15 mouse cellular contexts compared by ENCODE assay signal in the genomic region with DNA sequence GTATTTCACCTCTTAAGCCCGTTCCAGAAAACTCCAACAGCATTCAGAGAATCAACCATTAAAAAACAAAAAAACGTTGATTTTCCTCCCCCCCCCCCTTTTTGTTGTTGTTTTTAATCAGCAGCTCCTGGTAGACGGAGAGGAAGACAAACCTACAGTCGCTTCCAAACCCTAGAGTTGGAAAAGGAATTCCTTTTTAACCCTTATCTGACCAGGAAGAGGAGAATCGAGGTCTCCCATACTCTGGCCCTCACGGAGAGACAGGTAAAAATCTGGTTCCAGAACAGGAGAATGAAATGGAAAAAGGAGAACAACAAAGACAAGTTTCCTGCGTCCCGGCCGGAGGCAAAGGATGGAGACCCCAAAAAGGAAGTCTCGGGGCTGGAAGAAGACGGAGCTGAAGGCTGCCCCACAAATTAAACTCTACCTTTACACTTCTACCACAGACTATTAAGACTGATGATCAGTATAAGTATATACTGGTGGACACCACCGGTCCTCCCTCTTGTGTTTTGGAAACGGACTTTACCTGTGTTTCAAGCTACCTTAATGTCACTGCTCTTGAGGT. TPM values are rescaled to one million over a fixed set of nuclear protein-coding genes. Genes with fewer than 3 reads are reported as not detected.
A peak's percentile ranks its signal among the peaks of the same experiment; 100 is the strongest.
DNase-seq lines count a peak whose midpoint lies in the region; ATAC-seq and TF ChIP-seq lines count a peak whose summit lies in the region.
"Had no signal": no experiment of that assay in that cellular context is flagged by ENCODE, and none has a peak within 500 bp of the region (broad histone marks: within the 10 kb centered on the region; RNA-seq: fewer than 3 reads in every experiment).

No protein-coding gene starts in this region.

- WGBS in liver, embryonic 11.5 days: 4% methylated on average over 13 of the region's 13 CpGs
- 7% methylated on average over 13 of the region's 13 CpGs for WGBS in liver, embryonic 12.5 days (ENCODE audit: insufficient replicate concordance)
- WGBS in limb, embryonic 11.5 days: 1% methylated on average over 13 of the region's 13 CpGs
- WGBS in stomach, embryonic 16.5 days: 6% methylated on average over 13 of the region's 13 CpGs

- H3K9ac ChIP-seq in liver, embryonic 11.5 days (ENCODE audit: low read depth, low read length): no peak overlapping the region
- no peak overlapping the region for H3K9ac ChIP-seq in liver, embryonic 12.5 days
- peak overlapping the region; percentile 96 for H3K9ac ChIP-seq in limb, embryonic 11.5 days (ENCODE audit: low read length)
- no peak overlapping the region for H3K9ac ChIP-seq in stomach, embryonic 16.5 days (ENCODE audit: low read length)
- H3K9ac ChIP-seq: hindbrain, embryonic 14.5 days had no signal

- H3K4me1 ChIP-seq in liver, embryonic 11.5 days (replicated peaks; ENCODE audit: control insufficient read depth, insufficient read depth, low read length): peaks cover 10% of the 10 kb centered on the region; the same call in 1 of the 2 replicates
- H3K4me1 ChIP-seq in liver, embryonic 12.5 days: peaks cover 13% of the 10 kb centered on the region
- peaks cover 22% of the 10 kb centered on the region for H3K4me1 ChIP-seq in limb, embryonic 11.5 days (ENCODE audit: control insufficient read depth, insufficient read depth, low read length)
- 0 out of 2 replicates have a peak, but pooled peaks cover 3% of the 10 kb centered on the region for H3K4me1 ChIP-seq in stomach, embryonic 16.5 days (ENCODE audit: control insufficient read depth, insufficient read depth, low read length)

- H3K4me2 ChIP-seq in liver, embryonic 11.5 days: no peak overlapping the region
- no peak overlapping the region for H3K4me2 ChIP-seq in liver, embryonic 12.5 days
- H3K4me2 ChIP-seq in limb, embryonic 11.5 days (ENCODE audit: low read depth, severe bottlenecking): peak overlapping the region; percentile 92
- 0 out of 2 replicates have a peak overlapping the region, but pooled peaks have one; percentile 1 for H3K4me2 ChIP-seq in stomach, embryonic 16.5 days (ENCODE audit: low read depth, low read length)

- H3K4me3 ChIP-seq in gastrocnemius, adult 2 months: peak overlapping the region; percentile 84
- H3K4me3 ChIP-seq in liver, embryonic 11.5 days (ENCODE audit: low read depth, low read length): no peak overlapping the region
- H3K4me3 ChIP-seq in liver, embryonic 12.5 days: no peak overlapping the region
- H3K4me3 ChIP-seq in limb, embryonic 11.5 days (ENCODE audit: low read depth, low read length): peak overlapping the region; percentile 55
- H3K4me3 ChIP-seq in stomach, embryonic 16.5 days (replicated peaks; ENCODE audit: low read length): peak overlapping the region; percentile 50
- H3K4me3 ChIP-seq in left cerebral cortex, adult 2 months: no peak overlapping the region

- no peaks in the 10 kb centered on the region for H3K9me3 ChIP-seq in liver, embryonic 11.5 days (ENCODE audit: control insufficient read depth, low read length)
- H3K9me3 ChIP-seq in liver, embryonic 12.5 days (replicated peaks): no peaks in the 10 kb centered on the region
- H3K9me3 ChIP-seq in limb, embryonic 11.5 days (ENCODE audit: control insufficient read depth, low read length): no peaks in the 10 kb centered on the region
- H3K9me3 ChIP-seq in stomach, embryonic 16.5 days (replicated peaks; ENCODE audit: control insufficient read depth, low read length): no peaks in the 10 kb centered on the region

- peak overlapping the region; percentile 94 for H3K27ac ChIP-seq in gastrocnemius, adult 2 months
- no peak overlapping the region for H3K27ac ChIP-seq in liver, embryonic 11.5 days (ENCODE audit: low read depth, low read length)
- H3K27ac ChIP-seq in liver, embryonic 12.5 days: no peak overlapping the region
- peak overlapping the region; percentile 18; the same call in 1 of the 2 replicates for H3K27ac ChIP-seq in limb, embryonic 11.5 days (replicated peaks; ENCODE audit: low read depth, low read length)
- H3K27ac ChIP-seq in stomach, embryonic 16.5 days (ENCODE audit: low read length): no peak overlapping the region
- no peak overlapping the region for H3K27ac ChIP-seq in left cerebral cortex, adult 2 months
- H3K27ac ChIP-seq: hindbrain, embryonic 14.5 days had no signal

- no peak for TF ChIP-seq CTCF in gastrocnemius, adult 2 months (IDR thresholded peaks at IDR 0.05)
- no peak for TF ChIP-seq CTCF in left cerebral cortex, adult 2 months (IDR thresholded peaks at IDR 0.05)

- intact Hi-C loops in gastrocnemius, adult 2 months (cut with DNase I): no loop called here
- intact Hi-C loops in left cerebral cortex, adult 2 months (cut with DNase I): loop anchor here (5.0 to 10.0 kb wide), 2 partner anchors 36 to 718 kb away; no protein-coding TSS in a partner anchor

- no peak for ATAC-seq in liver, embryonic 11.5 days (replicated peaks; ENCODE audit: low FRiP score)
- ATAC-seq in liver, embryonic 12.5 days: no peak
- ATAC-seq in limb, embryonic 11.5 days (ENCODE audit: insufficient number of reproducible peaks, low FRiP score, low TSS enrichment, low read depth): no peak
- ATAC-seq in stomach, embryonic 16.5 days (ENCODE audit: insufficient read depth, low FRiP score): no peak
- ATAC-seq: midbrain, embryonic 16.5 days had no signal

- H3K27me3 ChIP-seq in liver, embryonic 11.5 days (replicated peaks; ENCODE audit: control insufficient read depth, insufficient read depth, low read length): peaks cover 98% of the 10 kb centered on the region
- peaks cover 99% of the 10 kb centered on the region for H3K27me3 ChIP-seq in liver, embryonic 12.5 days (replicated peaks)
- H3K27me3 ChIP-seq in limb, embryonic 11.5 days (ENCODE audit: control insufficient read depth, insufficient read depth, low read length): no peaks in the 10 kb centered on the region
- H3K27me3 ChIP-seq in stomach, embryonic 16.5 days (ENCODE audit: control insufficient read depth, insufficient read depth, low read length): peaks cover 87% of the 10 kb centered on the region

- H3K36me3 ChIP-seq in liver, embryonic 11.5 days (ENCODE audit: control insufficient read depth, insufficient read depth, low read length): no peaks in the 10 kb centered on the region
- H3K36me3 ChIP-seq in liver, embryonic 12.5 days: no peaks in the 10 kb centered on the region
- no peaks in the 10 kb centered on the region for H3K36me3 ChIP-seq in limb, embryonic 11.5 days (ENCODE audit: control insufficient read depth, insufficient read depth, low read length)
- H3K36me3 ChIP-seq in stomach, embryonic 16.5 days (ENCODE audit: control insufficient read depth, insufficient read depth, low read length): no peaks in the 10 kb centered on the region

- DNase-seq in gastrocnemius, adult 2 months: no peak
- DNase-seq in gastrocnemius, postnatal 4 days (ENCODE audit: low spot score in 2 of 2): no peak
- peak; percentile 30 for DNase-seq in liver, embryonic 11.5 days (ENCODE audit: low spot score)
- DNase-seq in limb, embryonic 11.5 days (ENCODE audit: low spot score): peak; percentile 50
- no peak for DNase-seq in left cerebral cortex, adult 2 months (ENCODE audit: extremely low spot score in 1 of 2, low spot score in 2 of 2)
- DNase-seq in urinary bladder, postnatal 36 days (ENCODE audit: low spot score in 2 of 2): no peak
- DNase-seq: cerebellum, adult 9-11 months; liver; spleen, adult 18-20 months had no signal

RNA-seq across cellular contexts. Expression of a gene that starts 2.1 kb away (rescaled TPM):
- 10 to 100 TPM; 39.3 to 49.0 TPM for total RNA-seq in gastrocnemius, adult 2 months (2021)
- total RNA-seq in gastrocnemius, postnatal 4 days (2021): 10 to 100 TPM; 35.9 to 41.6 TPM
- 0.82 and 1.2 TPM in 2 replicates for polyA plus RNA-seq in liver, embryonic 11.5 days (2014; fragmentation: Nextera tagmentation; extraction: Ambion mirVana)
- polyA plus RNA-seq in liver, embryonic 12.5 days (2016; fragmentation: Nextera tagmentation; extraction: Ambion mirVana): 0.11 and 0.14 TPM in 2 replicates
- 11.6 and 13.1 TPM in 2 replicates for polyA plus RNA-seq in limb, embryonic 11.5 days (2014; fragmentation: Nextera tagmentation; extraction: Ambion mirVana)
- 1.7 and 2.8 TPM in 2 replicates for polyA plus RNA-seq in stomach, embryonic 16.5 days (2015; fragmentation: Nextera tagmentation; extraction: Ambion mirVana)
- total RNA-seq in left cerebral cortex, adult 2 months (2021): not detected
- polyA plus RNA-seq: midbrain, embryonic 16.5 days had no signal

RNA-seq across cellular contexts. Expression of a gene that starts 5.2 kb away (rescaled TPM):
- total RNA-seq in gastrocnemius, adult 2 months (2021): not detected
- under 1 TPM in 1 of 2 experiments, not detected in 1; 0.12 TPM for total RNA-seq in gastrocnemius, postnatal 4 days (2021)
- 0.47 and 0.87 TPM in 2 replicates for polyA plus RNA-seq in liver, embryonic 11.5 days (2014; fragmentation: Nextera tagmentation; extraction: Ambion mirVana)
- polyA plus RNA-seq in liver, embryonic 12.5 days (2016; fragmentation: Nextera tagmentation; extraction: Ambion mirVana): 0.18 and 0.30 TPM in 2 replicates
- 1.2 and 1.4 TPM in 2 replicates for polyA plus RNA-seq in limb, embryonic 11.5 days (2014; fragmentation: Nextera tagmentation; extraction: Ambion mirVana)
- 7.4 and 9.2 TPM in 2 replicates for polyA plus RNA-seq in stomach, embryonic 16.5 days (2015; fragmentation: Nextera tagmentation; extraction: Ambion mirVana)
- not detected for total RNA-seq in left cerebral cortex, adult 2 months (2021)
- polyA plus RNA-seq: midbrain, embryonic 16.5 days had no signal

RNA-seq across cellular contexts. Expression of a gene that starts 5.3 kb away (rescaled TPM):
- 1 to 10 TPM; 1.4 to 2.0 TPM for total RNA-seq in gastrocnemius, adult 2 months (2021)
- total RNA-seq in gastrocnemius, postnatal 4 days (2021): 1 to 10 TPM; 4.1 to 6.1 TPM
- polyA plus RNA-seq in liver, embryonic 11.5 days (2014; fragmentation: Nextera tagmentation; extraction: Ambion mirVana): 0.14 and 0.18 TPM in 2 replicates
- polyA plus RNA-seq in liver, embryonic 12.5 days (2016; fragmentation: Nextera tagmentation; extraction: Ambion mirVana): not detected in 2 replicates
- polyA plus RNA-seq in limb, embryonic 11.5 days (2014; fragmentation: Nextera tagmentation; extraction: Ambion mirVana): 0.84 and 1.9 TPM in 2 replicates
- 0.29 and 0.39 TPM in 2 replicates for polyA plus RNA-seq in stomach, embryonic 16.5 days (2015; fragmentation: Nextera tagmentation; extraction: Ambion mirVana)
- not detected for total RNA-seq in left cerebral cortex, adult 2 months (2021)
- polyA plus RNA-seq: midbrain, embryonic 16.5 days; thymus, postnatal 0 days had no signal

RNA-seq across cellular contexts. Expression of a gene that starts 8.9 kb away (rescaled TPM):
- total RNA-seq in gastrocnemius, adult 2 months (2021): 10 to 100 TPM; 15.8 to 19.1 TPM
- 10 to 100 TPM in 1 of 2 experiments, 1 to 10 TPM in 1; 9.8 to 12.3 TPM for total RNA-seq in gastrocnemius, postnatal 4 days (2021)
- polyA plus RNA-seq in liver, embryonic 11.5 days (2014; fragmentation: Nextera tagmentation; extraction: Ambion mirVana): 0.10 and 0.22 TPM in 2 replicates
- 0.06 TPM in 1 of 2 replicates, not detected in the other for polyA plus RNA-seq in liver, embryonic 12.5 days (2016; fragmentation: Nextera tagmentation; extraction: Ambion mirVana)
- 17.1 and 24.1 TPM in 2 replicates for polyA plus RNA-seq in limb, embryonic 11.5 days (2014; fragmentation: Nextera tagmentation; extraction: Ambion mirVana)
- 0.41 and 0.53 TPM in 2 replicates for polyA plus RNA-seq in stomach, embryonic 16.5 days (2015; fragmentation: Nextera tagmentation; extraction: Ambion mirVana)
- total RNA-seq in left cerebral cortex, adult 2 months (2021): not detected
- polyA plus RNA-seq: midbrain, embryonic 16.5 days had no signal

RNA-seq across cellular contexts. Expression of a gene that starts 14.8 kb away (rescaled TPM):
- 1 to 10 TPM; 4.0 to 4.8 TPM for total RNA-seq in gastrocnemius, adult 2 months (2021)
- 1 to 10 TPM; 3.0 to 4.9 TPM for total RNA-seq in gastrocnemius, postnatal 4 days (2021)
- polyA plus RNA-seq in liver, embryonic 11.5 days (2014; fragmentation: Nextera tagmentation; extraction: Ambion mirVana): 0.09 and 0.30 TPM in 2 replicates
- polyA plus RNA-seq in liver, embryonic 12.5 days (2016; fragmentation: Nextera tagmentation; extraction: Ambion mirVana): not detected in 2 replicates
- polyA plus RNA-seq in limb, embryonic 11.5 days (2014; fragmentation: Nextera tagmentation; extraction: Ambion mirVana): 52.0 and 55.0 TPM in 2 replicates
- polyA plus RNA-seq in stomach, embryonic 16.5 days (2015; fragmentation: Nextera tagmentation; extraction: Ambion mirVana): 0.21 TPM in 1 of 2 replicates, not detected in the other
- not detected for total RNA-seq in left cerebral cortex, adult 2 months (2021)
- polyA plus RNA-seq: embryonic facial prominence, embryonic 11.5 days; hindbrain, embryonic 14.5 days; midbrain, embryonic 16.5 days had no signal

Comparison
In these comparisons a context has a peak if more than half of its experiments do, and no peak if none do; other contexts are left out.
1. DNase-seq: peak in liver, embryonic 11.5 days (single experiment) and limb, embryonic 11.5 days (single experiment); none in gastrocnemius, adult 2 months (single experiment), gastrocnemius, postnatal 4 days (0 of 2), left cerebral cortex, adult 2 months (0 of 2) and urinary bladder, postnatal 36 days (0 of 2).
2. H3K27ac ChIP-seq: peak in gastrocnemius, adult 2 months (single experiment) and limb, embryonic 11.5 days (single experiment); none in liver, embryonic 11.5 days (single experiment), liver, embryonic 12.5 days (single experiment), stomach, embryonic 16.5 days (single experiment) and left cerebral cortex, adult 2 months (single experiment).
3. H3K4me3 ChIP-seq: peak in gastrocnemius, adult 2 months (single experiment), limb, embryonic 11.5 days (single experiment) and stomach, embryonic 16.5 days (single experiment); none in liver, embryonic 11.5 days (single experiment), liver, embryonic 12.5 days (single experiment) and left cerebral cortex, adult 2 months (single experiment).
4. H3K4me2 ChIP-seq: peak in limb, embryonic 11.5 days (single experiment) and stomach, embryonic 16.5 days (single experiment); none in liver, embryonic 11.5 days (single experiment) and liver, embryonic 12.5 days (single experiment).